Mouse (Mus musculus) adrenal gland, adult 8-10 months (tissue): ENCODE results near the gene Kcna7. TPM values are rescaled to one million over a fixed set of nuclear protein-coding genes. Genes with fewer than 3 reads are reported as not detected.
"Not testable (repeated sequence)": the region's sequence is repeated elsewhere in the genome, so short reads cannot be mapped to it uniquely, and the experiment has no call there.

Experiments used
- DNase-seq: peaks from one replicate; pipeline ENCODE4 v3.0.0; 2022
- total RNA-seq, 4 experiments: library from RNA; stranded (reverse); gene quantifications; 2 replicates each; pipeline ENCODE4 v1.2.4; 2022

Gene Kcna7
- not detected for total RNA-seq

GRCm38 (mm10) chr7:45405091-45406075 is at the start of gene Kcna7:
TSS of gene Kcna7 (plus strand) at chr7:45405653.
- DNase-seq = peak; percentile 44

GRCm38 (mm10) chr7:45356087-45356486 is 49.4 kb upstream of the Kcna7 start:
- no peak for DNase-seq

DNA sequence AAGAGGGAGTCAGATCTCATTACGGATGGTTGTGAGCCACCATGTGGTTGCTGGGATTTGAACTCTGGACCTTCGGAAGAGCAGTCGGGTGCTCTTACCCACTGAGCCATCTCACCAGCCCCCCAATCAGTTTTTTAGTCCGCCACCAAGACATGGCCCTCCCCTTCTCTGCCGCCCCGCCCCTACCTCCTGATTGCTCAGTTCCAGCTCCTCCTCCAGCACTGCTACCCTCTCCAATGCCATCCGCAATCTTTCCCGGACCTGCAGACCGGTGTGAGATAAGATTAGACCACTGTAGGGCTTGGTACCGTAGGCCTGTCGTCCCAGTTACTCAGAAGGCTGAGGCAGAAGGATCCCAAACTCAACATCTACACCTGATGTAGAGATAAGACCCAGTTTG is 46.4 kb upstream of the Kcna7 start:
- not testable (repeated sequence) for DNase-seq

GRCm38 (mm10) chr7:45360404-45361125 is 44.9 kb upstream of the Kcna7 start:
- no peak for DNase-seq

DNA sequence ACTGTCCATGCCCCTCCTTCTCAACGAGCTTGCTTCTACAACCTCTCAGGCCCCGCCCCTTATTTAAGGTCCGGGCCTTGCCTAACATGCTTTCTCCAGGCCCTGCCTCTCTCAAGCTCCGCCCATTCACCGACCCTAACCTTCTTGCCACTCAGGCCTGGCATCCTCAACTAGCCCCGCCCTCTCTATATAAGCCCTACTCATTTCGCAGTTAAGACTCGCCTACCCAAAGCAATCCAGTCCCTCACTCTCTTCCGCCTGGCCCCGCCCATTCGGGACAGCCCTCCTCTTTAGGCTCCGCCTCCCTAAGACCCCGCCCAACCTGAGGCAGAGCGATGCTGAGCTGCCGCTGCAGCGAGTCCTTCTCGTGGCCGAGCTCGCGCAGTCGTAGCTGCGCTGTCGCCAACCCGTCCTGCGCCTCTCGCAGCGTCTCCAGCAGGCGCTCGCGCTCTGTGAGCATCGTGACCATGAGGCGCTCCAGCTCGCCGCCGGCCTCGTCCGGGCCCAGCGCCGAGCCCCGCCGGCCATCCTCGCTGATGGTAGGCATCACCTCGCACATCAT is 44.1 kb upstream of the Kcna7 start:
- no peak for DNase-seq

GRCm38 (mm10) chr7:45362801-45363200 is 42.7 kb upstream of the Kcna7 start:
- DNase-seq = no peak

DNA sequence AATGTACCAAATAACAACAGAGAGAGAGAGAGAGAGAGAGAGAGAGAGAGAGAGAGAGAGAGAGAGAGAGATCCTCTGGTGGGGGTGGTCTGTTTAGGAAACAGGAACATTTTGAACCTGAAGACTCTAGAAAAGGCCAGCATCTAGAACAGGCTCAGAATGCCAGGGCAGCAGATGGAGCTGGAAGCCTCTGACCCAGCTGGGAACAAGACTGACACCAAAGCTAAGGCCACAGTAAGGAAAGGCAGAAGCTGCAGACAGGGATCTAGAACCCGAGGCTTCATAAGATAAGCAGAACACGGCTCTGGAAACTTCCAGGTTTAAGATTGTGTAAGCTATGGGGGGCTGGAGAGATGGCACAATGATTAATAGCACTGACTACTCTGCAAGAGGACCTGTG is 41.5 kb upstream of the Kcna7 start:
- no peak for DNase-seq

GRCm38 (mm10) chr7:45365742-45366651 is 39.5 kb upstream of the Kcna7 start:
- DNase-seq = no peak

DNA sequence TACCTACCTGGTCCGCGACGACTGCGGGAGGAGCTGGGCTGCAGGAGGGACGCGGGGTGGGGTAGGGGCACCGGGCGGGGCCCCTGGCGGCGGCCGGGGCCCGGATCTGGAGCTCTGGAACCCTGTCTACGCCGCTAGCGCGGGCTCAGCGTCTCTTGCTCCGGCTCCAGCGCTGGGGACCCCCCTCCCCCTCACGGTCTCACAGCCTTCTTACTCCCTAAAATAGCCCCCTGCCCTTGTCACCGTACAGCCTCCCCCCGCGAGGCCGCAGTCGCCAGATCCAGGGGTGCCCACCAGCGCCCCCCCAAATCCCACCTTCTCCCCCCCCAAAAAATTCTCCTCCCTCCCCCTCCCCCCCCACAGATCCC is 38.8 kb upstream of the Kcna7 start, which contains the start of gene Ppfia3:
TSS of gene Ppfia3 (minus strand) at position 368 of the 368 bp plus-strand sequence.
- no peak for DNase-seq

DNA sequence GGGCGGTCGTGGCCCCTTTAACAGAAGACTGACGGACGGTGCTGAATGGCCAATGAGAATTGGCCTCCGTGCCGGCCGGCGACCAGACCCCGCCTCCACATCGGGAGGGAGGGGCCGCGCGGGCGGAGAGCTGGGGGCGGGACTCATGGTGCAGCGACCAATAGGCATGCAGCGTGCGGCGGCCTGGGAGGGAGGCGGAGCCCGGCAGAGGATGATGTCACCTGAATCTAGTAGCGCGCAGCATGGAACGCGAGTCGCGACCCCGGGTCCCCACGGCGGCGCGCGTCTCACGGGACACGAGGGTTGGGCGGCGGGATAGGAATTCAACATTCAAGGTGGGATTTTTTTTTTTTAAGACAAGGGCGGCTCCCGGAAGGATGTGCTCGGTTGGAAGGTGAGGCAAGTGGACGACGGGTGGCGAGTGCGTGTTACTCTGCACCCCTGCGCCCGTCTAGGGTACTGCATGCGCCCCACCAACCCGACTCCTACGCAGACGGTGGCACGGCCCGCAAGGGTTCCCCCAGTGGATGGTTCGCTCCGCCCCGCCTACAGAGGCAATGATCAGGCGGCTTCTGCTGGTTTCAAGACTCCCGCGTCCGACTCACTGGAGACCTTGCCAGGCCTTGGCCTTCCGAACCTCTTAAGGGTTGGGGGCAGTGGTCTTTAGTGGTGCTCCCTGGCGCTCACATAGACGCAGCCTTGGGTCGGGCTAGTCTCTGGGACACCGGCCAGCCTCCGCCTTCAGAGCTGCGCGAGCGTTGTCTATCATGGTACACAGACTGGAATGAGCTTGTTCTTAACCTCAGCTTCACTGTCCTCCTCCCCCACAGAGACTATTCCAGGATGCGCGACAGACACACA is 38.2 kb upstream of the Kcna7 start:
- peak; percentile 95 for DNase-seq

DNA sequence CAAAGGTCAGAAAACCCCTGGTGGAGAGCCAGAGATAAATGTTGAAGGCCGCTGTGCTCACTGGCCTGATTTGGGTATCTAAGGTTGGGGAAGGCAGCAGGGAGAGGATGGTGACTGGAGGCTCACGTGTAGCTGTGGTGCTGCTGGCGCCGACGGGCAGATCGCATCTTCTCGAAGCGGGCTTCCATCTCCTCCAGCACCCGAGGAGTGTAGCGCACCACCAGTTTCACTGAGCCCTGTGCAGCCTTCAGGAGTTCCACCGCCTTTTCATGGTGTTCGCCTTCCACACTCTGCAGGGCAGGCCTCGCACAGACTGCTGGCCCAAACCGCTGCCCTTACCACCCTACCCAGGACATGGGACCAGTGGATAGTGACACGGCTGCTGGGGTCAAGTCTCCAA is 37.3 kb upstream of the Kcna7 start:
- no peak for DNase-seq

GRCm38 (mm10) chr7:45369022-45369745 is 36.3 kb upstream of the Kcna7 start:
- no peak for DNase-seq

DNA sequence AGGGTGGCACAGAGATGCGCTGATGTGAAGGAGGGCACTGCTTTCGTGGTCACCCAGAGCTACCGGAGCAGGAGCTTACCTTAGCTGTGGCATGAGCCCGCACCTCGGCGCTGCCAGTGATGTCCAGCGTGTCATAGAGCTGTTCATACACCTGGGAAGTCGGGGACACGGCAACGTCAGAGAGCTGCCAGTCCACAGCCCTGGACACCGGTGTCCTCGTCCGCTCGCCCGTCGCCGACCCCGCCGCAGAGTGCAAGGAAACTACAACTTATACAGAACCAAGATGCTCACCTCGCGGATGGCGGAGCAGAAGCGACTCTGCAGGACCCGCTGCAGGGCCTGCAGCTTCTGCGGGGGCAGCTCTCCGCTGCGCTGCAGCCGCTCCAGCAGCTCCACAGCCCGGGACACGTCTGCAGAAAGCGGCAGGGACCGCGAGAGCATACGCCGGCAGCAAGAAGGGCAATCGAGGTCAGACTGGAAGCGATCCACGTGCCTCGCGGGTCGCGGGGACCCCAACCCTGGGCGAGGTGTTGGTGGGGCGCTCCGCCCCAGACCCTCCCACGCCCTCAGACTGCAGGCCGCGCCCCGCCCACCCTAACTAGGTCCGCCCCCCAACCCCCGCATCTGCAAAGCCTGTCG is 35.5 kb upstream of the Kcna7 start:
- no peak for DNase-seq

DNA sequence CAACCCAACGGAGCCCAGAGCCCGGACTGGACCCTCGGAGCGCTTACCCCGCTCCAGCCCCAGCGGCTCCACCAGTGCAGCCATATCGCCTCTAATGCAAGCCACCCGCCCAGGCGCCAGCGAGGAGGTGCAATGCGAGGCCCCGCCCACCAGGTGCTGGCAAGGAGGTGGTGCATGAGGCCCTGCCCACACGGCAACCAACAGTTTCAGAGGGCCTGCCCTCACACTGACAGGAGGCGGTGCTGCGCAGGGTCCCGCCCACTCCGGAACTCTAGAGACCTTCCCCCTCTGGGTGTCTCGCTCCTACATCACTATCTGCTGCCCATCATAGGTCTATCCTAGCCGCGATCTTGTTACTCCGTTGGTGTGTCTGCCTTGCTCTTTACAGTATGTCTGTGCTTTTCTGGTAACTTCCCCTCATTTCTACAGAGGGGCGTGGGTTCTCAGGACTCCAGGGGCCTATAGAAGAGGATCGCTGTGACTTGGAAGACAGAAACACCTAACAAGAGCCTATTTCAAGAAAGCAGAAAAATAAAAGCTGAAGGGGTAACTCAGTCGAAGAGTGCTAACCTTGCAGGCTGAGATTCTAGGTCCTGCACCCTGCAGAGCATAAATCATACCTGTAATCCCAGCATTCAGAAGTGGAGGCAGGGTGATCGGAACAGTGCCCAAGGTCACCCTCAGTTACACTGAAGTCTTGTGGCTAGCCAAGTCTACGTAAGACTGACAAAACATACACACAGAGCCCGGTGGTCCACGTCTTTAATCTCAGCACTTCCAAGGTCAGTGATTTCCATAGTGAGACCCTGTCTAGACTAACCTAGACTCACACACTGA is 34.8 kb upstream of the Kcna7 start, which contains the start of gene Lin7b:
TSS of gene Lin7b (minus strand) at position 109 of the 837 bp plus-strand sequence.
- peak; percentile 91 for DNase-seq

GRCm38 (mm10) chr7:45372371-45372770 is 33.1 kb upstream of the Kcna7 start:
- DNase-seq = no peak

- DNase-seq = no peak
Observed at GRCm38 (mm10) chr7:45374620-45375019, 30.8 kb upstream of the Kcna7 start.

DNA sequence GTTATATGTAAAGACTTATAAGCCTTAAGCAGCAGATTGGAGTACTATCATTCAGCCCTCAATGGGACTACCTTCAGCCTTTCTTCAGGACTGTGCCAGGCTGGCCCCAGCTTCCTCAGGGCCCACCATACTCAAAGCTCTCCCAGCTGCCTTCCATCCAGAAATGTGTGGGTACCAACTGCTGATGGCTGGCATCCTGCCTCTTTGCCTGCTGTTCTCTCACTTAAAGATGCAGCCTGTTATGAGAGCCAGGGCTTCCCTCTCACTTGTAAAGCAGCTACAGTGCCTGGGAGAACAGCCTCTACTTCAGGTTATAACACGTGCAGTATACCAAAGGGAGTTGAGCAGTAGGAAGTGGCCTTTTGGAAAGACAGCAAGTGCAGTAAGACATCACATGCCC is 29.4 kb upstream of the Kcna7 start:
- no peak for DNase-seq

- DNase-seq = no peak
Observed at GRCm38 (mm10) chr7:45386077-45386476, 19.4 kb upstream of the Kcna7 start.

GRCm38 (mm10) chr7:45395129-45395541 is 10.3 kb upstream of the Kcna7 start:
- no peak for DNase-seq
